Mouse (Mus musculus) ES-Bruce4 (cell line): ENCODE measurements around the gene Ndrg3.
"Not testable (repeated sequence)": the region's sequence is repeated elsewhere in the genome, so short reads cannot be mapped to it uniquely, and the experiment has no call there.

Experiments
- CTCF ChIP-seq: IDR thresholded peaks from one replicate; pipeline ENCODE4 v1.8.1; 2011; ENCODE audit warnings: low read depth, low read length
- EP300 ChIP-seq: IDR thresholded peaks from 2 replicates; pipeline ENCODE4 v1.6.1; 2011; ENCODE audit warnings: low read depth, low read length; ENCODE audit not compliant: insufficient read depth
- POLR2A ChIP-seq: IDR thresholded peaks from one replicate; pipeline ENCODE4 v1.8.1; 2011; ENCODE audit warnings: low read length; ENCODE audit not compliant: insufficient read depth

- not testable (repeated sequence) for TF ChIP-seq CTCF, POLR2A, EP300
Observed at GRCm38 (mm10) chr2:156925075-156925474, 66.8 kb downstream of the Ndrg3 start.
